Mouse (Mus musculus) right cerebral cortex, postnatal 36 days (tissue): ENCODE data around the gene Heatr3.
A peak's percentile ranks its signal among the peaks of the same experiment; 100 is the strongest.

Source experiments
- DNase-seq, 2 experiments: peaks; one replicate each; pipeline ENCODE4 v3.0.0; 2022; ENCODE audit warnings: low spot score in 2 of 2, mixed read lengths in 1 of 2

Heatr3 gene

GRCm38 (mm10) chr8:88137748-88138484 lies at the start of gene Heatr3:
TSS of gene Heatr3 (plus strand) at chr8:88137855.
- peak; percentile 94 for DNase-seq

- no peak for DNase-seq
Observed at GRCm38 (mm10) chr8:88088006-88088405, 49.6 kb upstream of the Heatr3 start.

DNA sequence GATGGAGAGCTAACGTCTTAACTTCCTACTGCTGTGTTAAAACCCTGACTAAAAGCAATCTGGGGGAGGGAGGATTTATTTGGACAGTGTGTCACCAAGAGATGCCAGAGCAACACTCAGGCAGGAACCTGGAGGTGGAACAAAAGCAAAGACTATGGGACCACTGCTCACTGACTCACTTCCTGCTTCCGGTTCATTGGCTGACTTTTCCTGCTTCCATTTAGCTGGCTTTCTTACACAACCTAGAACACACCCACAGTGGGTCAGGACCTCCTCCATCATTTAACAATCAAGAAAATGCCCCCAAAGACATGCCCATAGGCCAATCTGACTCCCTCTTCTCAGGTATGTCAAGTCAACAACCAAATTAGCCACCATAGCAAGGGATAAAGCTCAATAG lies 46.0 kb upstream of the Heatr3 start:
- DNase-seq: no peak

- no peak for DNase-seq
Observed at GRCm38 (mm10) chr8:88093367-88093766, 44.3 kb upstream of the Heatr3 start.

- DNase-seq: no peak
Observed at GRCm38 (mm10) chr8:88098856-88099255, 38.8 kb upstream of the Heatr3 start.

GRCm38 (mm10) chr8:88099526-88099925 lies 38.1 kb upstream of the Heatr3 start:
- peak in 1 of 2 experiments; percentile 23 for DNase-seq

DNA sequence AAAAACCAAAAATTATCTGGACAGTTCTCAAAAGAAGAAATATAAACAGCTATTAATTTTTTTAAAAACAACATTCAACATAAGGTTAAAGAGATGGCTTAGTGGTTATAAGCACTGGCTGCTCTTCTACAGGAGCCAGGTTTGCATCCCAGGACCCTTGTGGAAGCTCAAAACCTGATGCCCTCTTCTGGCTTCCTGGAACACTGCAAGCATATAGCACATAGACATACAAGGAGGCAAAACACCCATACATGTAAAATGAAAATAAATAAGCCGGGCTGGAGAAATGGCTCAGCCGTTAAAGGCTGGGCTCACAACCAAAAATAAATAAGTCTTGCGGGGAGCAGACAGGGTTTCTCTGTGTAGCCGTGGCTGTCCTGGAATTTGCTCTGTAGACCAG lies 28.4 kb upstream of the Heatr3 start:
- no peak for DNase-seq

- DNase-seq: peak; percentile 86 to 91
Observed at GRCm38 (mm10) chr8:88118456-88119036, 19.1 kb upstream of the Heatr3 start, which contains the start of gene Cnep1r1. TSS of gene Cnep1r1 (plus strand) at chr8:88118769.

DNA sequence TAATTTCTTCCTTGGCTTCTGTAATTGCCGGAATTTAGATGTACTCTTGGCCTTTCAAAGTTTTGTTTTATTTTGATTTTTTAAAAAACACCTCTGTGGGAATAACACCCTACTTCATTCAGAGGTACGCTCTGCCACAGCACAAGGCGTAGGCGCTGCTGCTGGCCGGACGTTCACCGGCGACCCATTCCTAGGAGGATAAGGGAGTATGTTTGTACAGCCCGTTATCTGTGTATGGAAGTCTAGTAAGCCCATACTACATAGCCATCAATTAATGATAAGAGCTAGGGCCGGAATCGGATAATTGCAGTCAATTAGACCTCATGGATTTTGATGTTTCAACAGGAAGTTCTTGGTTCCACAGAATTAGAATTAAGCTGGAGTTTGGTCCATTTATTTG lies 18.6 kb upstream of the Heatr3 start:
- DNase-seq: no peak

DNA sequence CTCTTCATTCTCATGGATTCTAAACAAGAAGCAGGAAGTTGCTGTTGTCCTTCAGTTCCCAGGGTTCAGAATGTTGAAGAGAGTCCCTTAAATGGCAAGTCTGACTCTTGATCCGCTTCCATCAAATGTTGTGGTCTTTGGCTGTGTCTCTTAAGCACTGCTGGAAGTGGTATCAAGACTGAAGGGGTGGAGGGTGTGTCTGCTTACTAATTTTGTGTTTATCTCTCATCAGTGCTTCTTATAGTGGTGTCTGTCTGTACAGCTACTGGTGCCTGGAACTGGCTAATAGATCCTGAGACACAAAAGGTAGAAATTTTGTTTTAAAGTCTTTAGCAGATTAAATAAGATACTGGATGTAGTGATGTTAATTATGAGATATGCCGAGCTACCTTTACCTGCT lies 12.8 kb upstream of the Heatr3 start:
- no peak for DNase-seq

DNA sequence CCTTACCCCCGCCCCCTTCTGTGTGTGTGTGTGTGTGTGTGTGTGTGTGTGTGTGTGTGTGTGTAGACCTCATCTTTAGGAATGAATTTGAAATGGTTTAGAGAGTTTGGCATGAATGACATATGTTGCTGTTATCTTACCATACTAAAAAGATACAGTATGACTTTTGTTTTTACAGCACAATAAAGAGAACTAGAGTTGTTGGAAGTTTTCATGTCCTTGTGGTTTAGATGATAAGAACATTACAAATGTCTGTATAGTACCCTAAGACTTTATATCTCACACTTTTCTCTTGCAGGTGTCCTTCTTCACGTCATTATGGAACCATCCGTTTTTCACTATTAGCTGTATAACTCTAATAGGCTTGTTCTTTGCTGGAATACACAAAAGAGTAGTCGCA lies 8.3 kb upstream of the Heatr3 start:
- no peak for DNase-seq

DNA sequence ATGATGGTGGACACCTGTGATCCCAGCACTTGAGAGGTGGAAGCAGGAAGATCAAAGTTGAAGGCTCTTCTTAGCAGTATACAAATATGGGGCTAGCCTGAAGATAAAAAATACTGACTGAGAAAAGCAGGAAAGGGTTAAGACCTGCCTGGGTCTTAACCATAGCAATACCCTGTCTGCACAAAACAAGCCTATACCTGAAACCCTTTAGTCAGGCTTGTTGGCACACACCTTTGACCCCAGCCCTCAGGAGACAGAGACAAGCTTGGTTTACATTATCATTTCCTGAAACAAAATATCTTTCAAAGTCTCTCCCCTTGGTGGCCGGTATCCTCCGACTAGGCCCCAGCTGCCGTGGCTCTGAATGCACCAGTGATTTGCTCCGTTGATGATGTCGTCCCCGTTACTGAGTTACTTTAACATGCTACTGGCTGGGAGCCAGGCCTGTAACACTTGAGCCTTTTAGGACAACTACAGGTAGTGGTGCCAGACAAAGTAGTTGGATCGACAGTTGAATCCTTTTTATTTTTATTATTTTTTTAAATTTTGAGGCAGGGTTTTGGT lies 6.8 kb upstream of the Heatr3 start:
- no peak for DNase-seq

DNA sequence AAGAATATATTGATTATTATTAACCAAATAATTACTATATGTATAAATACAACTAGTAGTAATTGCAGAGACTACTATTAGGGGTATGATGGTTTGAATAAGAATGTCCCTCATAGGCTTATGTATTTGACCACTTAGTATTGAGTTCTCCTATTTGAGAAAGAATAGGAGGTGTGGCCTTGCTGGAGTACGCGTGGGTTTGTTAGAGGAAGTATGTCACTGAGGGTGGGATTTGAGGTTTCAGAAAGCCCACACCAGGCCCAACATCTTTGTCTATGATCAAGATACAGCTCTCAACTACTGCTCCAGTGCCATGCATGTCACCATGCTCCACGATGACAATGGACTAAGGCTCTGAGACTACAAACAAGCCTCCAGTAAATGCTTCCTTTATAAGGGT lies 1.6 kb downstream of the Heatr3 start:
- DNase-seq: no peak

- no peak for DNase-seq
Observed at GRCm38 (mm10) chr8:88141629-88142028, 4.0 kb downstream of the Heatr3 start.

GRCm38 (mm10) chr8:88144041-88144440 lies 6.4 kb downstream of the Heatr3 start:
- no peak for DNase-seq

DNA sequence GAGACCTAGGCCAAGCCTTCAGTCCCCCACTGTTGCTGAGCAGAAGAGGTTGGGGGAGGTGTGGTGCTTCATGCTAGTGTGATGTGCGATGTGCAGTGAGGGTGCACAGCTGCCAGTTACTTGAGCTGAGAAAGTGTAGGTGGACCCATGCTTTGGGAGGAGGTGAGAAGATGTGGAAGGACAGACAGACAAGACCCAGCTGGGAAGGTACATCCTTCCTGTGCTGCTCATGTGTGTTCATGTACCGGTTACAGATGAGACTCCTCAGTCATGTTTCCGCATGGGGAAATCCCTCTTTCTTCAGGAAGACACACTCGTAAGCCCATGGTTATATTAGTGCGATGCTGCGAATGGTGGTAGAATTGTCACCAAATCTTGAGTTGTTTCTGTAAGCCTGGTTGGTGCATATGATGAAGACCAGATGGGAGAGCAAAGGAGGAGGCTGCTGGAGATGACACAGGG lies 13.3 kb downstream of the Heatr3 start:
- peak; percentile 49 to 54 for DNase-seq

DNA sequence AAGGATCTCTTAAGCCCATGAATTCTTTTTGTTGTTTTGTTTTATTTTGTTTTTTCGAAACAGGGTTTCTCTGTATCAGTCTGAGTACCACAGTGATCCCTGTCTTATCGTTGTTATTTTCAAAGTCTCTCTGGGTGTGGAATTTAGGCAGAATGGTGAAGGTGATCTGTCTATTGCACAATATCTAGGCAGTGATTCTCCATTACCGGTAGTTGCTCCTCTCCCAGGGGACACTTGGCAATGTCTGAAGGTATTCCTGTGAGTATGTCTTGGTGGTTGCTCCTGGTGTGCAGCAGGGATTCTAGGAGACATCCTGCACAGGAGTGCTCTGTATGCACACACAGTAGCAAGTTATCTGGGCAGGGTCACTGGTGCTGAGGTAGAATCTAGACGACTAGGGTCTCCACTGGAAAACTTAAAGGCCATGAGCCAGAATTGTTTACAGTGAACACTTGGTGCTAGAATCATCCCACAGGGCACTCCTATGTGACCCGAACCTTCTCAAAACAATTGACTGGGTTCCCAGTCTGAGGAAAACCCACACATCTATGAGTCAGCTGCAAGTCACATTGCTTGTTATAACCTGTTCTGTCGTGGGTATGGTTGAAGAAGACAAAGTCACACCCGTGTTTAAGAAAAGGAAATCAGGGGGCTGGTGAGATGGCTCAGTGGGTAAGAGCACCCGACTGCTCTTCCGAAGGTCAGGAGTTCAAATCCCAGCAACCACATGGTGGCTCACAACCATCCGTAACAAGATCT lies 22.8 kb downstream of the Heatr3 start:
- DNase-seq: peak in 1 of 2 experiments; percentile 30

- peak in 1 of 2 experiments; percentile 35 for DNase-seq
Observed at GRCm38 (mm10) chr8:88161439-88161838, 23.8 kb downstream of the Heatr3 start.

DNA sequence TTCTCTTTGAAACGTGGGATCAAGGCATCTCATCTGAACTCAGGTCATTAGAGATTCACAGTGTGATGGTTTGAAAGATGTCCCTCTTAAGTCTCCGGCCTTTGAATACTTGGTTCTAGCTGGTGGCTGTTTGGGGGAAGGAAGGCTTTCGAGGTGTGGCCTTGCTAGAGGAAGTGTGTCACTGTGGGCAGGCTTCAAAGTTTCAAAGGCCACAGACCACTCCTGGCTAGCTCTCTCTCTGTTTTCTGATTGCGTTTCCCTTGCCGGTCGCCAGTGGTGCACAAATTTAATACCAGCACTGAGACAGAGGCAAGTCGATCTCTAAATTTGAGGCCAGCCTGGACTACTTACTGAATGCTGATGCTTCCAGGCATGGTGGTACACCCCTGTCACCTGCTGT lies 37.6 kb downstream of the Heatr3 start:
- no peak for DNase-seq

DNA sequence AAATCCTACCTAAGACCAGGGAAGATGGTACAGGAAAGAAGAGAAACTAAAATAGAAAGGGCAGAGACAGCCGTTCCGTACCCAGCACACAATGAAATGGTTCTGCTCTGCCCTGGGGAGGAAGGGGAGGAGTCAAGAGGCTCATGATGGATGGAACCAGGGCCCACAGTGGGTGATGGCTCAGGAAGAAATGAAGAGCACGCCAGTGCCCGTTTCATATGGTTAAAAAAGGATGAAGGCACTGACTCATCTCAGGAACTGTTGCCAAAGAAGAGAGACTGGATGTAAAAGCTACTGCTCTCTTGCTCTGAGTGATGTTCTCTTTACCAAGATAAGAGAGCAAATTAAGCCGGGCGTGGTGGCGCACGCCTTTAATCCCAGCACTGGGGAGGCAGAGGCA lies 39.6 kb downstream of the Heatr3 start:
- no peak for DNase-seq

GRCm38 (mm10) chr8:88183121-88183520 lies 45.5 kb downstream of the Heatr3 start:
- no peak for DNase-seq

DNA sequence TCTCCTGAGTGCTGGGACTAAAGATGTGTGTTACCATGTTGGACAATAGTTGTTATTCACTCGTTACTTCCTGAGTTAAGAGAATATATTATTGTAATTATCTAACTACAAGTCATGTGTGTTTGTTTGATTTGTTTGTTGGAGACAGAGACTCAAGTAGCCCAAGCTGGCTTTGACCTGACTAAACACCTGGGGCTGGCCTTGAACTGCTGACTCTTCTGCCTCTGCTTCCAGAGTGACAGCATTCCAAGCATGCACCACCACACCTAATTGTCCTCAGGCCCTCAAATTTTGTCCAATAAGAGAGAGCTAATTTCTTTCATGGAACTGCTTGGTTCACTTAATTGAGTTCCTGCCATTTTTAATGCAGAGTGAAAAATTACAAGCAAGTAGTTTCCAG lies 47.3 kb downstream of the Heatr3 start:
- no peak for DNase-seq
